Mouse (Mus musculus) liver, adult 2 months (tissue): ENCODE results near the gene Acoxl. TPM values are rescaled to one million over a fixed set of nuclear protein-coding genes. Genes with fewer than 3 reads are reported as not detected.

Experiments used
- DNase-seq: peaks from one replicate; pipeline ENCODE4 v3.0.0-alpha.2; 2011; ENCODE audit warnings: low read depth, low spot score; ENCODE audit errors: extremely low read depth
- H3K27ac ChIP-seq: fragments of 200-500 bp; replicated peaks from 2 replicates; pipeline ENCODE4 v1.5.1; 2012; ENCODE audit warnings: low read depth, mild to moderate bottlenecking, control low read depth, inconsistent platforms, low read length; ENCODE audit not compliant: insufficient read depth
- H3K27me3 ChIP-seq: fragments of 200-500 bp; 2 replicates; pipeline ENCODE4 v1.6.1; 2012; ENCODE audit warnings: mild to moderate bottlenecking, moderate library complexity, low read length, inconsistent platforms; ENCODE audit not compliant: control insufficient read depth, insufficient read depth
- H3K36me3 ChIP-seq: fragments of 200-500 bp; 2 replicates; pipeline ENCODE4 v1.6.1; 2012; ENCODE audit warnings: low read length, inconsistent platforms; ENCODE audit not compliant: control insufficient read depth, insufficient read depth
- H3K4me1 ChIP-seq: fragments of 200-500 bp; 2 replicates; pipeline ENCODE4 v1.6.1; 2011; ENCODE audit warnings: low read length; ENCODE audit not compliant: control insufficient read depth, insufficient read depth
- H3K4me3 ChIP-seq: fragments of 200-500 bp; 2 replicates; pipeline ENCODE4 v1.5.1; 2011; ENCODE audit warnings: low read depth, mild to moderate bottlenecking, control low read depth, low read length, moderate library complexity; ENCODE audit not compliant: insufficient read depth
- H3K79me2 ChIP-seq: fragments of 200-500 bp; 2 replicates; pipeline ENCODE4 v1.6.1; 2012; ENCODE audit warnings: inconsistent platforms, mild to moderate bottlenecking, low read length, moderate library complexity; ENCODE audit not compliant: control insufficient read depth, insufficient read depth
- H3K9ac ChIP-seq: fragments of 200-500 bp; 2 replicates; pipeline ENCODE4 v1.6.1; 2012; ENCODE audit warnings: low read depth, mild to moderate bottlenecking, control low read depth, inconsistent platforms, low read length
- CTCF ChIP-seq: fragments of 200-500 bp; IDR thresholded peaks from 2 replicates; pipeline ENCODE4 v1.5.1; 2011; ENCODE audit warnings: low read depth, low read length, control low read depth
- POLR2A ChIP-seq: fragments of 200-500 bp; IDR thresholded peaks from 2 replicates; pipeline ENCODE4 v1.6.1; 2011; ENCODE audit warnings: low read length, control low read depth; ENCODE audit not compliant: insufficient read depth; ENCODE audit errors: extremely low read depth
- WGBS: fragments of 180-500 bp; shearing (Covaris S2); methylation state at CpG from one replicate; pipeline ENCODE4 v1.1.7; 2018; 5-methylcytosine and 5-hydroxymethylcytosine counted together
- polyA plus RNA-seq: library from polyadenylated mRNA; depleted of rRNA; stranded (reverse); fragments of >200 nt; gene quantifications from 2 replicates; pipeline ENCODE4 v1.2.3, GENCODE M21; 2012
- total RNA-seq: library from RNA; depleted of rRNA; stranded (reverse); fragments of >200 nt; gene quantifications from 2 replicates; pipeline ENCODE4 v1.2.3, GENCODE M21; 2014

The Acoxl gene
- total and polyA plus RNA-seq, 2 experiments = not detected

DNA sequence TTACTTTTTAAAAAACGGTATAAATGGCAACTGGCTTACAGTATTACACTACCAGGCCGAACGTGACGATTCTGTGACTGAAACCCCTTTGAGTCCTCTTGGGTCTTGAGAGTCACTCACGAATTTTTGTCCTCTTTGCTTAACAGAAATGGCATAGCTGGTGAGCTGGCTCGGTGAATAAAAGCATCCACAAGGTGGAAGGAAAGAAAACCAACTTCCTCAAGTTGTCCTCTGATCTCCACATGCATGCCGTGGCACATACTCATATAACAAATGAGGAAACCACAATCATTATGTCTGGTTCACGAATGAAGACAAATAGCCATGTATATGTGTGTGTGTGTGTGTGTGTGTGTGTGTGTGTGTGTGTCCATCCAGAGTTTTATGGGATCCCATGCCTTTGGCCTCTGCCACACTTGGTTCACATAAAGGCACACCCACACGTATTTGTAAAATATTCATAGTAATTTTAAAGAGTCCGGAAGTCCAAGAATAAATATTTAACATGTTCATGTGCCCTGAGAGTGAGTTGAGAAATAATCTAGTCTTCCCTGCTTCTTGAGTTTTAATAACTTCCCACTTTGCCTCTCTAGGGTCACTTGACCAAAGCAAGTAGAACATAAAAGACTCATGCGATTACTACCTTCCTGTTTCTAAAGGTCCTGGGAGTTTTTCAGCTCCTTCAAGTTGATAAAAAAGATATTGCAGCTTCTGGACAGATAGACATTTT lies 6.4 kb upstream of the Acoxl start:
- WGBS = 35% methylated on average over 11 of the region's 11 CpGs
- H3K9ac ChIP-seq = no peak overlapping the region
- no peaks in the 10 kb centered on the region for H3K36me3 ChIP-seq
- no peaks in the 10 kb centered on the region for H3K79me2 ChIP-seq
- TF ChIP-seq CTCF (no peak), POLR2A (no peak)
- H3K27ac ChIP-seq = no peak overlapping the region
- peak overlapping the region; percentile 44 for H3K4me3 ChIP-seq
- peaks cover 2% of the 10 kb centered on the region; the same call in 1 of the 2 replicates for H3K4me1 ChIP-seq
- DNase-seq = peak; percentile 0
- no peaks in the 10 kb centered on the region for H3K27me3 ChIP-seq

DNA sequence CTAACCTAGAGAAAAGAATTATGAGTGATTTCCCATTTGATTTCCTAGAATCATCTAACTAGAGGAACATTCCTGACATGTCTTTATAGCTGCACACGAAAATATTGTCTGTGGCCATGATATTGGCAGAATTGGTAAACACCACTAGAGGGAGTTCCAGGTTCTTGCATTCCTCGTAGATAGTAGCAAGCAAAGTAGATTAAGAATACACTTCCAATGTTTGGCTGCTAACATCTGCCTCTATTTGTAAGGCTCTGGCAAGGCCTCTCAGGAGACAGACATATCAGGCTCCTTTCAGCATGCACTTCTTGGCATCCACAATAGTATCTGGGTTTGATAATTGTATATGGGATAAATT lies 5.9 kb upstream of the Acoxl start:
- no peak overlapping the region for H3K9ac ChIP-seq
- peak; percentile 37 for DNase-seq

DNA sequence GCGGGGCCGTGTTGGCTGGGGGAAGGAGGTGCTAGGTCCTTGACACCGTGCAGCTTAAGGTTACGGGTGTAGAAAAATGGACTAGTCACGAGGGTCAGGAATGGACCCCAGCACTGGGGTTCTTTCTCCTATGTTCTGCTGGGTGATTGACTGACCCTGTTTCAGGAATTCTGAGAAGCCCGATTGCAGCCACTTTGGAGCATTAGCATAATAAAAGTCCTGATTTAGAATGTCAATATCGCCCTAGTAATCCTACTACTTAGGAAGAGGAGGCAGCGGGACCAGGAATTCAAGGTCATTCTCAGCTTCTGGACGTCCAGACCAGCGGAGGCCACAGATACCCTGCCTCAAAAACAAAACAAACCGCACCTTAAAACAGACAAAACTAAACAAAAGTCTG lies 749 bp downstream of the Acoxl start:
- 20% methylated on average over 11 of the region's 11 CpGs for WGBS
- no peak for DNase-seq
- H3K27me3 ChIP-seq = peaks cover 12% of the 10 kb centered on the region; the same call in 1 of the 2 replicates

More for the DNA sequence above, 5.9 kb upstream of the Acoxl start:
- Histone ChIP-seq H3K79me2 (no peaks in the 10 kb centered on the region), H3K27me3 (no peaks in the 10 kb centered on the region), H3K4me3 (no peak overlapping the region), H3K4me1 (peaks cover 2% of the 10 kb centered on the region; the same call in 1 of the 2 replicates), H3K27ac (no peak overlapping the region), H3K36me3 (no peaks in the 10 kb centered on the region)
- TF ChIP-seq CTCF (no peak), POLR2A (no peak)
- 24% methylated on average over 2 of the region's 2 CpGs for WGBS

DNA sequence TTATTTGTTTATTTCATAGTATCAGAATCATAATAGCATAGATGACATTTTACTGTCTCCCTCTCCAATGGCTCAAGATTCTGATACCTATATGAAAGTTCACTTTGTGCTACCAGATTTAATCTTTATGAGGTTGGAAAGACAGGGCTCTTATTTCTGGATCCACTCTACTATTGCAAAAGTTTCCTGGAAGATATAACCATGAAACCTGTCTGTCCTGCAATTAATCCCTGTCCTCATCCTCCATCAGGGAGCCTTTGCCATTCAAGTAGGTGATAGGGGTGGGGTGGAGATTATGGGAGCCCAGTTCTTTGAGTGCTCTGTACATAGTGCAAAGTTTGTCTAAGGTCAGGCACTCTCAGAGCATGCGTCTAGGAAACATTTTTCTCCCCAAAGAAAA lies 2.7 kb downstream of the Acoxl start:
- no peaks in the 10 kb centered on the region for H3K36me3 ChIP-seq
- H3K27ac ChIP-seq = no peak overlapping the region
- WGBS = 48% methylated on average over 1 of the region's 1 CpGs
- H3K4me1 ChIP-seq = no peaks in the 10 kb centered on the region
- H3K4me3 ChIP-seq = no peak overlapping the region
- H3K79me2 ChIP-seq = no peaks in the 10 kb centered on the region
- no peak overlapping the region for H3K9ac ChIP-seq
- DNase-seq = no peak
- H3K27me3 ChIP-seq = peaks cover 12% of the 10 kb centered on the region; the same call in 1 of the 2 replicates
- TF ChIP-seq CTCF (no peak), POLR2A (no peak)

More for the DNA sequence above, 749 bp downstream of the Acoxl start:
- no peaks in the 10 kb centered on the region for H3K79me2 ChIP-seq
- no peak overlapping the region for H3K4me3 ChIP-seq
- H3K4me1 ChIP-seq = no peaks in the 10 kb centered on the region
- TF ChIP-seq POLR2A (no peak), CTCF (no peak)
- H3K27ac ChIP-seq = no peak overlapping the region
- H3K36me3 ChIP-seq = no peaks in the 10 kb centered on the region
- H3K9ac ChIP-seq = no peak overlapping the region

DNA sequence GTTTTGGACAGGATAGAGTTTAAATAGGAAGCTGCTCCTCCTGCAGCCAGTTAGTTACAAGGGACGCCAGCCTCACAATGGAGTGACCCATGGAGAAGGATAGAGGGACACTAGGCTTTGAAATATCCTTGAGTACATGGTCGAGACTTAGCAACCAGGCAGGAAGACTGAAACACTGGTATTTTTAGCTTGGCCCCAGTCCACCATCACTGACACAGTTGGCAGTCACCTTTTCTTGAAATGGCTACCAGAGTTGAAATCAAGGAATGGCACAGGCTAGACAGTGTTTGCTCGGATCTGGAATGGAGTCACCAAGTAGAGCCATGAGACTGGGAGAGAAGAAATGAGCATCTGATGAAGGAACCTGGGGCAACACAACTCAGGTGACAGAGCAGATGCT lies 3.7 kb downstream of the Acoxl start:
- no peaks in the 10 kb centered on the region for H3K4me1 ChIP-seq
- no peaks in the 10 kb centered on the region for H3K36me3 ChIP-seq
- H3K27me3 ChIP-seq = peaks cover 15% of the 10 kb centered on the region; the same call in 1 of the 2 replicates
- no peak overlapping the region for H3K27ac ChIP-seq
- 71% methylated on average over 3 of the region's 3 CpGs for WGBS
- no peak for TF ChIP-seq POLR2A
- TF ChIP-seq CTCF = no peak
- no peak overlapping the region for H3K4me3 ChIP-seq
- no peak for DNase-seq
- H3K9ac ChIP-seq = no peak overlapping the region
- no peaks in the 10 kb centered on the region for H3K79me2 ChIP-seq

DNA sequence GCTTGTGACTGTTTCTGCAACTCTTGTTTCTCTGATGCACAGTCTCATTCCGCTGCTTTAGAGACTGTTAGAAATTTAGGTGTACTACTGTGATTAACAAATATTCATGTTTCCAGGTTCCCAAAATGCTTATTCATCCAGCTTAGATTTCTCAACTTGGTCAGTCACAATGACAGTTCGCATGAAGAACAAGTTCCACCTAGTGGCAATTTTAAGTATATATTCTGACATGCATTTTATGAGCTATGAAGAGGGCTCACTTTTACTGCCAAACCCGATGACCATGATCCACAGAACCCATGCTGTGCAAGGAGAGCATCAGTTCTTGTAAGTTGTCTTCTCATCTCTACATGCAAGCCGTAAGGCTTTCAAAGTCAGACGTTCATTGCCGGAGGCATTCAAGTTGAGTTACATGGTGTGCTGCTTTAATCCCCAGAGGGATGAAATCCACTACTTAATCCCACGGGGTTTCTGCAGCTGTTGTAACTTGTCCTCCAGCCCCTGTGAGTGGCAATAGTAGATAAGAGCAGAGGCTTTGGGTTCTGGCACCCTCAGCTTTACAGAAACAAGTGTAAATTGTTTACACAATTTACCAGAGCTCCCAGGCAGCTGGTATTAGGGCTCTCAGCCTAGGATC lies 6.8 kb downstream of the Acoxl start:
- H3K4me3 ChIP-seq = no peak overlapping the region
- no peaks in the 10 kb centered on the region for H3K36me3 ChIP-seq
- H3K27ac ChIP-seq = no peak overlapping the region
- peaks cover 6% of the 10 kb centered on the region; the same call in 1 of the 2 replicates for H3K27me3 ChIP-seq
- TF ChIP-seq POLR2A (no peak), CTCF (peak; percentile 27; the same call in 1 of the 2 replicates)
- H3K9ac ChIP-seq = no peak overlapping the region
- no peaks in the 10 kb centered on the region for H3K4me1 ChIP-seq
- no peaks in the 10 kb centered on the region for H3K79me2 ChIP-seq
- DNase-seq = peak; percentile 36
- 41% methylated on average over 7 of the region's 7 CpGs for WGBS
